Mouse (Mus musculus): ENCODE data around the gene 1700028P14Rik.

- TF ChIP-seq GATA1 (IDR thresholded peaks at IDR 0.05; ENCODE audit: low read length) (no peak), TAL1 (IDR thresholded peaks at IDR 0.05; ENCODE audit: low read length) (no peak)
Observed at GRCm38 (mm10) chr19:23697861-23698260, 45.2 kb upstream of the 1700028P14Rik start.

Data from erythroblast, embryonic 14.5 days (primary cell).